Mouse (Mus musculus) heart, embryonic 15.5 days (tissue): ENCODE data around the gene Reln. TPM values are rescaled to one million over a fixed set of nuclear protein-coding genes. Genes with fewer than 3 reads are reported as not detected.

Source experiments
- ATAC-seq: fragments of 200-750 bp; cut with Nextera tagmentation; replicated peaks from 2 replicates; pipeline ENCODE4 v1.8.0; 2017; ENCODE audit warnings: low read depth, moderate TSS enrichment; ENCODE audit not compliant: insufficient number of reproducible peaks, insufficient read depth, low FRiP score
- H3K27ac ChIP-seq: fragments of 300-500 bp; sonication (generic); 2 replicates; pipeline ENCODE4 v1.5.1; 2015; ENCODE audit warnings: mild to moderate bottlenecking, inconsistent platforms
- H3K27me3 ChIP-seq: fragments of 300-500 bp; sonication (generic); 2 replicates; pipeline ENCODE4 v1.6.1; 2015; ENCODE audit warnings: inconsistent platforms
- H3K36me3 ChIP-seq: fragments of 300-500 bp; sonication (generic); 2 replicates; pipeline ENCODE4 v1.6.1; 2015; ENCODE audit warnings: mild to moderate bottlenecking, inconsistent platforms
- H3K4me1 ChIP-seq: fragments of 300-500 bp; sonication (generic); replicated peaks from 2 replicates; pipeline ENCODE4 v1.6.1; 2015; ENCODE audit warnings: inconsistent platforms
- H3K4me2 ChIP-seq: fragments of 300-500 bp; sonication (generic); 2 replicates; pipeline ENCODE4 v1.6.1; 2015; ENCODE audit warnings: inconsistent platforms, mild to moderate bottlenecking, moderate library complexity
- H3K4me3 ChIP-seq: fragments of 300-500 bp; sonication (generic); 2 replicates; pipeline ENCODE4 v1.5.1; 2015; ENCODE audit warnings: mild to moderate bottlenecking, inconsistent platforms
- H3K9ac ChIP-seq: fragments of 300-500 bp; sonication (generic); 2 replicates; pipeline ENCODE4 v1.6.1; 2015; ENCODE audit warnings: mild to moderate bottlenecking, inconsistent platforms
- H3K9me3 ChIP-seq: fragments of 300-500 bp; sonication (generic); replicated peaks from 2 replicates; pipeline ENCODE4 v1.6.1; 2016; ENCODE audit warnings: inconsistent platforms
- WGBS: fragments of 180-500 bp; shearing (Covaris S2); methylation state at CpG from one replicate; pipeline ENCODE4 v1.1.7; 2015; ENCODE audit warnings: mixed read lengths; 5-methylcytosine and 5-hydroxymethylcytosine counted together
- polyA plus RNA-seq: library from polyadenylated mRNA; unstranded; fragments of >200 nt; fragmentation: Nextera tagmentation; extraction: Ambion mirVana; gene quantifications from 2 replicates; pipeline ENCODE4 v1.2.1, GENCODE M21; 2015

Gene Reln
- polyA plus RNA-seq, 1 experiment from 2014 or later = 1.5 TPM

DNA sequence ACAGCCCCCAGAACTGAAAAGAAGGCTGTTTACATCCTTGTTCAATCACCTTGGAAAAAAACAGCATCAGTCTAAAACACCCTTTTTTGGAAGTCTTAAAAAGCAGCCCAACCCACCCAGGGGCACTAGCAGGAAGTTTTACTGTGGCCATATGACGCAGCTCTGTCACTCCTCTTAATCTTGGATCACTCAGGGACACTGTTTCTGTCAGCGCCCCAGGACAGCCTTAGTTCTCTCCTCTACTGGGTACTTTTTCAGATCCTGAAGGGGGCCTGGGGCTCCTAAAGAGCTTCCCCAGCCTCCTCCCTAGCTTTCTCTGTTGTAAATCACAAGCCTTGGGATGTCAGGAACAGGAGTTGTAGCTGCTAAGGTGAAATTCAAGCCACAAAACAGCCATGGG lies 183.6 kb downstream of the Reln start:
- Histone ChIP-seq H3K27me3 (no peaks in the 10 kb centered on the region), H3K27ac (peak overlapping the region; percentile 49; the same call in 1 of the 2 replicates), H3K9ac (0 out of 2 replicates have a peak overlapping the region, but pooled peaks have one; percentile 10), H3K4me1 (peaks cover 8% of the 10 kb centered on the region), H3K4me3 (no peak overlapping the region), H3K36me3 (no peaks in the 10 kb centered on the region), H3K4me2 (no peak overlapping the region), H3K9me3 (no peaks in the 10 kb centered on the region)
- ATAC-seq = no peak
- WGBS = 21% methylated on average over 2 of the region's 2 CpGs

DNA sequence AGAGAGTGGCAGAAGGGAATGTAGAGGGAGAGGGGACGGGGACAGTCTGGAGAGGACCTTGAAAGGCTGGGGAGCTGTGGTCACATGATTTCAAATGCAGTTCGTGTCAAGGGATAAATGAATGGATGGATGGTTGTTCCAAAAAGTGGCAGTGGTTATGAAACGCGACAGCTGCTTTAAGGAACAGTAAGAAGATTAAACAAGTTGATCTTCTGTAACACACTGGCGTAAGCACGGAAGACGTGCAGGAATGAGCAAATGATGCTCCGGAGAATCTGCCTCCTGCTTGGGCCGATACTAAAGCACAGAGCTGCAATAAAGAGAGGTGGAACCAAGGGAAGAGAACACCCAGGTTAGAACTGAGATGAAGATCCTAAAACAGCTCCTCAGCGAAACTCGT lies 185.7 kb downstream of the Reln start:
- H3K9ac ChIP-seq = no peak overlapping the region
- no peaks in the 10 kb centered on the region for H3K27me3 ChIP-seq
- WGBS = 87% methylated on average over 11 of the region's 11 CpGs
- ATAC-seq = no peak
- H3K36me3 ChIP-seq = no peaks in the 10 kb centered on the region
- H3K4me2 ChIP-seq = no peak overlapping the region
- no peak overlapping the region for H3K27ac ChIP-seq
- H3K4me3 ChIP-seq = no peak overlapping the region
- no peaks in the 10 kb centered on the region for H3K9me3 ChIP-seq
- peaks cover 8% of the 10 kb centered on the region for H3K4me1 ChIP-seq

DNA sequence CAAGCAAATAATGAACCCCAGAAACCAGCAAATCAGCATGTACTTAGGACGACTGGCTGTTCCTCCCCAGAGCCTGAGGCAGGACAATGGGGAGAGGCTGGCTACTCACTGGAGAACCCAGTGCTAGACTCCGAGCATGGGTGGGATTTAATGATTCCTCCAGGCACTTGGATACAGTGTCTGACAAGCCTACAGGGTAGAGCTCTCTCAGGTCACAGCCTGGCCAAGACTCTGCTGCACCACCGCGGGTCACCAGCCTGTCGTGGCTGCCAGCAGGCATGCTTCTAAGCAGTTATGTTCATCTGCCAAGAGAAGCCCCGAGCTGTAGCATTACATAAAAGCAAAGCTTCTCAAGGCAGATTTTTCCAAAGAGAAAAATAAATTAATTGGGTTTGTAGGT lies 190.9 kb downstream of the Reln start:
- H3K27me3 ChIP-seq = no peaks in the 10 kb centered on the region
- 60% methylated on average over 6 of the region's 6 CpGs for WGBS
- no peak overlapping the region for H3K9ac ChIP-seq
- H3K9me3 ChIP-seq = no peaks in the 10 kb centered on the region
- no peak overlapping the region for H3K27ac ChIP-seq
- no peaks in the 10 kb centered on the region for H3K36me3 ChIP-seq
- H3K4me3 ChIP-seq = no peak overlapping the region
- ATAC-seq = no peak
- no peaks in the 10 kb centered on the region for H3K4me1 ChIP-seq
- no peak overlapping the region for H3K4me2 ChIP-seq

DNA sequence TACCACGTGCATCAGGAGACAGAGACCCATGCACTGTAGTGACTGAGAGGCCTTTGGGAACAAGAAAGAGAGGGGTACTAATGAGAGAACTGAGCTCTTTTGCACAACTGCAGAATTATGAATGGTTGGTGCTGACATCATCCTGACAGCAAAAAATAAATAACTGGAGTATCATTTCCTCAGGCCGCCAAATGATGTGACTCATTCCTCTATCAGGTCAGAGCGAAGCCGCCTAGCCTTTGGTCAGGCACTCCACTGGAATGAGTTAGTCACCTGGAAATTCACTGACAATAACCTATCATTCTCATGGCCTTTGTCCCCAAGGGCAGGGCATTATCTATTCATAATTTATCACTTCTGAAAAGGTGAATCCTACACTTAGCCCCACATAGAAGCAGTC lies 202.7 kb downstream of the Reln start:
- H3K9me3 ChIP-seq = peaks cover 6% of the 10 kb centered on the region
- no peak overlapping the region for H3K9ac ChIP-seq
- no peak overlapping the region for H3K4me3 ChIP-seq
- no peaks in the 10 kb centered on the region for H3K36me3 ChIP-seq
- WGBS = 63% methylated on average over 4 of the region's 4 CpGs
- H3K27me3 ChIP-seq = no peaks in the 10 kb centered on the region
- no peak for ATAC-seq
- H3K27ac ChIP-seq = no peak overlapping the region
- H3K4me2 ChIP-seq = no peak overlapping the region
- H3K4me1 ChIP-seq = peaks cover 8% of the 10 kb centered on the region

DNA sequence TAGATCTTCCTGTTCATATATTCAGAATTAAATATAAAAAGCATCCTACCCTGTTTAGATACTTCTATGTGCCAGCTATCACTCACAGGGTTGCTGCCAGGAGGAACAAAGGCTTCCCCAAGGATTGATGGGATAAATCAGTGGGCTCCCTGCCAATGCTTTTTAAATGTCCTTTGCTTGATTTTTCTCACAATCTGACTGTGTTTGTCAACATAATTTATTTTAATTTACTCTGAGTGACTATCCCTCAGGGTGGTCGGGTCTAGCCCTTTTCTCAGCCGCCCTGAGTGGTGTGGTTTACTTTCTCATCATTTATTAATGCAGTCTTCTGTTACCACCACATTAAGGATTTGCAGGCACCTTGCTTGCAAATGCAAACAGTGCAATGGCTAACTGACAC lies 205.5 kb downstream of the Reln start:
- Histone ChIP-seq H3K4me1 (peaks cover 5% of the 10 kb centered on the region; the same call in 1 of the 2 replicates), H3K27me3 (no peaks in the 10 kb centered on the region), H3K9me3 (peaks cover 6% of the 10 kb centered on the region), H3K9ac (no peak overlapping the region), H3K4me3 (no peak overlapping the region), H3K36me3 (no peaks in the 10 kb centered on the region), H3K4me2 (no peak overlapping the region), H3K27ac (peak overlapping the region; percentile 11)
- 75% methylated on average over 2 of the region's 2 CpGs for WGBS
- ATAC-seq = no peak

GRCm38 (mm10) chr5:22134402-22134801 lies 210.1 kb downstream of the Reln start:
- Histone ChIP-seq H3K27me3 (no peaks in the 10 kb centered on the region), H3K4me1 (peaks cover 3% of the 10 kb centered on the region; the same call in 1 of the 2 replicates), H3K27ac (no peak overlapping the region), H3K9me3 (peaks cover 6% of the 10 kb centered on the region), H3K4me2 (no peak overlapping the region), H3K9ac (no peak overlapping the region), H3K36me3 (no peaks in the 10 kb centered on the region), H3K4me3 (no peak overlapping the region)
- 56% methylated on average over 9 of the region's 9 CpGs for WGBS
- ATAC-seq = no peak

DNA sequence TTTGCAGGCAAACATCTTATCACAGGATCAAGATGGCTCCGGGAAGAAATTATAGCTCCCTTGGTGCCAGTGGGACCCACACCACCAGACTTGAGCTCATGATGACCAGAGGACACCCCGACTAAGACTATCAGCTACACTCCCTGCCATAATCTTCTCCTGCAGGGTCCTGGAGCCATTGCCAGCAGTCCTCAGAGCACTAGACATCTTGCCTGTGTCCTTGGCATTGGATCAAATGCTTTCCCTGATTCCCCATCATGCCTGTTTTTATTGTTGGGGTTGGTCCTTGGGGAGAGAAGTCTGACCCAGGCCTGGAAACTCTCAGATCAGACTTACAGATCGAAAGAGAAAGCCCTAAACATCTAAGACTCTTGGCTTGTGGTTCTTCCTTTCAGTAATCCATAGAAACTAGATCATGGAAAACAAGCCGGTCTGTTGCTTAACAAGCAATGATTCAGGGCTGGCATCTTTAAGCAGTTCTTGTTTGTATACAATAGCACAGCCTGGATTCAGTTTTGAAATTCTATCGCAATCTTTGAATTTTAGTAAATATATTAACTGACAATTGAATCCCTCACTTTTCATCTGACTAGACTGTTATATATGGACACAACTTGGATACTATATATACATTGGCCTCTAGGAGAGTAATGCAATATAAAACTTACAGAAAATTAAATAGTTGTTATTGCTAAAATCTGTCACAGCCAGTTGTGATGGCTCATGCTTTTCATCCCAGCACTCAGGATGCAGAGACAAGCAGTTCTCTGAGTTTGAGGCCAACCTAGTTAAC lies 212.6 kb downstream of the Reln start:
- Histone ChIP-seq H3K4me3 (no peak overlapping the region), H3K4me1 (peaks cover 3% of the 10 kb centered on the region; the same call in 1 of the 2 replicates), H3K27ac (no peak overlapping the region), H3K27me3 (no peaks in the 10 kb centered on the region), H3K9me3 (no peaks in the 10 kb centered on the region), H3K9ac (no peak overlapping the region), H3K36me3 (no peaks in the 10 kb centered on the region), H3K4me2 (no peak overlapping the region)
- no peak for ATAC-seq
- WGBS = 71% methylated on average over 5 of the region's 5 CpGs

DNA sequence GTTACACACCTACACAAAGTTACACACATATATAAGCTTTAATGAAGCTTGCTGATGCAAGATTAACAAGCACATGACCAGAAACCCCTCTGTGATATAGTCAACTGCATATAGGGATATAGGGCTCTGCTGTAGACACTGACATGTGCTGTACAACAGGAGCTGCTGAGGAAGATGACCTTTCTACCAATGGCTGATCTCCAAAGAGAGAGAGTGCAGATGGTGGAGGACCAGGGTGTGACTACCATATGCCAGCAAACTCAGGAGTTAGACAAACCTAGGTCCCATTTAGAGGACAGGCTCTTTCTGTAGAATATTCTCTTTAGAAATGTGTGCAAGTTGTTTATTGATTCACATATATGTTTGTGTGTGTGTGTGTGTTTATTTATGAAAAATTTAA lies 216.9 kb downstream of the Reln start:
- no peak overlapping the region for H3K27ac ChIP-seq
- H3K4me1 ChIP-seq = no peaks in the 10 kb centered on the region
- H3K9me3 ChIP-seq = no peaks in the 10 kb centered on the region
- no peak overlapping the region for H3K9ac ChIP-seq
- H3K36me3 ChIP-seq = no peaks in the 10 kb centered on the region
- no peak for ATAC-seq
- H3K4me2 ChIP-seq = no peak overlapping the region
- no peaks in the 10 kb centered on the region for H3K27me3 ChIP-seq
- H3K4me3 ChIP-seq = no peak overlapping the region

DNA sequence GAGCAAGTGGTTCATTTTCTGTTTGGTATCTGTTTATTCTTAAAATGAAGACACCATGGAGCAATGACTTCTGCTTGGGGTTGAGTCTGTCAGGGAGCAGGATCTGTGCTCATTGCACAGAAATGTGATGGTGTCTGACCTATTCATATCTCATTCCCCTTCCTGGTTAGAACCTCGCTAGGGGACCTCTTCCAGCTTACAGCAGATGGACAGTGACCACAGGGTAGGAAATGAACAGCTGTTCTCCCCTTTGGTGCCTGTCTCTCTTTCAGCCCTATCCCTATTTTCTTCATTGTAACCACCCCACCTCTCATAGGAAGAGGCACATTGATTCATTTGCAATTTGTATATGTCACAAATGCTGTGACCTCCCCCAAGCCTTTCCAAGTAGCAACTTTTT lies 225.2 kb downstream of the Reln start:
- Histone ChIP-seq H3K4me3 (no peak overlapping the region), H3K27me3 (no peaks in the 10 kb centered on the region), H3K9me3 (no peaks in the 10 kb centered on the region), H3K9ac (no peak overlapping the region), H3K4me2 (no peak overlapping the region), H3K27ac (no peak overlapping the region), H3K4me1 (peaks cover 21% of the 10 kb centered on the region), H3K36me3 (no peaks in the 10 kb centered on the region)
- ATAC-seq = no peak
- 32% methylated on average over 1 of the region's 1 CpGs for WGBS

- H3K36me3 ChIP-seq = no peaks in the 10 kb centered on the region
- ATAC-seq = no peak
- H3K27me3 ChIP-seq = no peaks in the 10 kb centered on the region
- H3K9ac ChIP-seq = no peak overlapping the region
- H3K4me2 ChIP-seq = no peak overlapping the region
- no peak overlapping the region for H3K4me3 ChIP-seq
- H3K27ac ChIP-seq = no peak overlapping the region
- WGBS = 55% methylated on average over 6 of the region's 6 CpGs
- no peaks in the 10 kb centered on the region for H3K9me3 ChIP-seq
- peaks cover 21% of the 10 kb centered on the region for H3K4me1 ChIP-seq
Observed at GRCm38 (mm10) chr5:22118456-22118855, 226.0 kb downstream of the Reln start.

DNA sequence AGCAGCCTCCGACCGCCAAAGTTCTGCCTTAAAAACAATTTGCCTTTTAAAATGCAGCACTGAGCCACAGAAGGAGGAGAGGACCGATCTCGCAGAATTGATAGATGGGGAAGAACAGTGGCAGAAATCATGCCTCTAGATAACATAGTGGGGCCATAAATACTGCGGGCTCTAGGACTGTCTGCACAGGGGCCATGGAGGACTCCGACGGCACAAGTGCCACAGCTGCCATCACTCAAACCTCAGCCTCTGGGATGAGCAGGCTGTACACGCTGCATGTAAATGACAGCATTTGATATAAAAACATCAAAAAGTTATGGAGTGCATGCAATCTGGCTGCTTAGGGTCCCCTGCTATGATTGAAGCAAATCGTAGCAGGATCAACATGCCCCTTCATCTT lies 227.6 kb downstream of the Reln start:
- Histone ChIP-seq H3K4me2 (no peak overlapping the region), H3K9ac (no peak overlapping the region), H3K4me1 (peaks cover 21% of the 10 kb centered on the region), H3K27me3 (no peaks in the 10 kb centered on the region), H3K27ac (peak overlapping the region; percentile 33; the same call in 1 of the 2 replicates), H3K36me3 (no peaks in the 10 kb centered on the region), H3K4me3 (no peak overlapping the region), H3K9me3 (no peaks in the 10 kb centered on the region)
- WGBS = 46% methylated on average over 9 of the region's 9 CpGs
- ATAC-seq = no peak

DNA sequence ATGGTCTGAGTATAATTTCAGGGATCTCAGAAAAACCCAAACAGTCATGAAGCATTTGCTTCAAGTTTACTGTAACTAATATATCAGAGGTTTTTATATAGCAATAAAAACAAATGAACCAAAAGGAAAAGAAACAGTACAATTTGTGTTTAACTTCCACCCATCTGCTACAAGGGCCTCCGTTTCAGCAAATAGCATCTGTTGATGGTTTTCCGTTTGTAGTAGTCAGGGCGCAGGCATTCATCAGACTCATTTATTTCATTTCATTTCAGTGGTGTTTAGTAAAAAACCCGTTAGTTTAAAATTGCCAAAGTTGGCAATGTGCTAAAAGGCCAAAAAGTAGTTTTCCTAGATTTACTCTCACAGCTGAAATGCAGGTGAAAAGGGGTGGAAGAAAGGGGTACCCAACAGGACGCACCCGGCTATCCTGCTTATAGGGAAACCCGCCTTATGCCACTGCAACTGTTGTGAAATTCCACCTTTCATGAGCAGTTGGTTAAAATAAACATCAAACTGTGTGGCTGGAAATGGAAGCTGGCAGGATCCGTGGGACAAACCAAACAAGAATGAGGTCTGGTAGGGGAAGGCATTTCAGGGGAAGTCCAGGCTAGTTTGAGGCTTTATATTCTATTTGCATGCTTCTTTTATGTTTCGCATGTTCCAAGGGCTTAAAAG lies 237.6 kb downstream of the Reln start:
- Histone ChIP-seq H3K36me3 (no peaks in the 10 kb centered on the region), H3K9ac (no peak overlapping the region), H3K4me3 (no peak overlapping the region), H3K4me1 (no peaks in the 10 kb centered on the region), H3K27me3 (no peaks in the 10 kb centered on the region), H3K27ac (no peak overlapping the region), H3K4me2 (no peak overlapping the region), H3K9me3 (no peaks in the 10 kb centered on the region)
- WGBS = 72% methylated on average over 9 of the region's 9 CpGs
- ATAC-seq = no peak
